Mouse (Mus musculus) kidney, adult 2 months (tissue): ENCODE results near the gene Tnpo3.

Source experiments
- CTCF ChIP-seq: fragments of 200-500 bp; conservative IDR thresholded peaks from 2 replicates; pipeline ENCODE4 v1.5.1; 2011; ENCODE audit warnings: low read depth, mild to moderate bottlenecking, control low read depth, low read length, moderate library complexity, mixed read lengths; ENCODE audit not compliant: insufficient read depth, insufficient read length
- POLR2A ChIP-seq: fragments of 200-500 bp; IDR thresholded peaks from one replicate; pipeline ENCODE4 v1.6.1; 2011; ENCODE audit warnings: low read depth, low read length, control low read depth

DNA sequence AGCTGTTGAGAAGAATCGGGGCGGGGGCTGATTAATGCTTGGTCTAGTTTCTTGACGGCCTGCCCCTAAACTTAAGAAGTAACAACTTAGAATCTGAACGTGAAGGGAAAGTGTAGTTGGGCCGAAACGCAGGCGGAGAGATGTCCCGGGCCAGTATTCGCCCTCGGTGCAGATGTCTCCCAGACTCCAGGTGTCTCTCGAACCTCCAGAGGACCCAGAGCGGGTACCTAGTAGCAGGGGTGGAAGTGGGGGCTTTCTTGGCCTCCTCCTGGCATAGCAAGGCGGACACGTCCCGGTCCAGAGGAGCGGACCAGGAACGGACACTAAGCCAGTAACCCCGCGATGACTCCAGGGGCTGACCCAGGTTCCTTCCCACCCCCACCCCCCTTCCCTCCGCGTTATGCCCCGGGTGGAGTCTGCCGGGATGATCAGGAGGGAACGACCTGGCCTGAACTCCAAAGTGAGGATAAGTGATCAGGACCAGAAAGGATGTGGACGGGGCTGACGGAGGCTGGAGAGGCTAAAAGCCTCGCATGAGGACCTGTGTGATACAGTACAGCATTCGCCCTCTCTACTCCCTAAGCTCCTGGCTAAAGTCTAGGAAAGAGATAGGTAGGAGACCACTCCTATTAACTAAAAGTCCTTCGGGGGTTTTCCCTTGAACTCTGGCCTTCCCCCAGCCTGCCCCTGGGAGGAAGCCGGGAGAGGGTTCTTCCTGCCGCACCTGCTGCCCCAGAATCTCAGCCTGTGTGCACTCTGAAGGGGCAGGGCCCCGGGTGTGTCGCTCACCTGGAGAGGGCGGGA is 82.1 kb downstream of the Tnpo3 start:
- no peak for TF ChIP-seq POLR2A
- TF ChIP-seq CTCF: no peak
